Comparison of ENCODE assay signal across 8 mouse cellular contexts in the genomic region with DNA sequence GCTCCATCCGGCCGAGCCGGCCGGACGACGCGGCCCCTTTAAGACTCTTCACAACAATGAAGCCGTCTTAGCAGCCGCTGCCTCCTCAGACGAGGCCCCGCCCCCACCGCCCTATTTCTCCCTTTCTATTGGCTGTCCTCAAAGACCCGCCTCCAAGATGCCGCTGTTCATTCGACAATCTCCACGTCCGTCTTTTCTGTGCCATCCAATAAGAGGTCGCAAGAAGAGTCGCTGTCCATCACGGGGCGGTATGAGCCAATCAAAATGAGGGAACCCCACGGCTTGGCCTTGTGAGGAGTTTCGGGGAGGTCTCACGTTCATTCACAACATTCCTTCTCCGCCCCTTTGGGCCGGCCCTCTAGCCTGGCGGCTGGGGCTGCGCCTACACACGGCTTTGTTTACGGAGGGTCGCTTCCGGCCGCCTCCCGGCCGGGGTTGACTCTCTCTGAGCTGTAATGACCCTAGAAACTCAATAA. TPM values are rescaled to one million over a fixed set of nuclear protein-coding genes. Genes with fewer than 3 reads are reported as not detected.
DNase-seq lines count a peak whose midpoint lies in the region; ATAC-seq and TF ChIP-seq lines count a peak whose summit lies in the region.

Gene Zswim4, minus strand, starts transcription at position 58 of the 476 bp plus-strand sequence.

- no peaks in the 10 kb centered on the region for H3K9me3 ChIP-seq in embryonic facial prominence, embryonic 13.5 days
- H3K9me3 ChIP-seq in limb, embryonic 12.5 days: no peaks in the 10 kb centered on the region
- H3K9me3 ChIP-seq in midbrain, embryonic 15.5 days: no peaks in the 10 kb centered on the region

- peaks cover 29% of the 10 kb centered on the region for H3K36me3 ChIP-seq in embryonic facial prominence, embryonic 13.5 days
- no peaks in the 10 kb centered on the region for H3K36me3 ChIP-seq in kidney, adult 2 months (ENCODE audit: control insufficient read depth, insufficient read depth, low read length)
- H3K36me3 ChIP-seq in limb, embryonic 12.5 days: peaks cover 29% of the 10 kb centered on the region
- peaks cover under 1% of the 10 kb centered on the region; the same call in 1 of the 2 replicates for H3K36me3 ChIP-seq in midbrain, embryonic 15.5 days (replicated peaks)
- no peaks in the 10 kb centered on the region for H3K36me3 ChIP-seq in spleen, adult 2 months (ENCODE audit: control insufficient read depth, insufficient read depth, low read length)

- no peak for TF ChIP-seq POLR2A in kidney, adult 2 months (IDR thresholded peaks at IDR 0.05; ENCODE audit: low read depth, low read length)
- peak; percentile 25; the same call in 1 of the 2 replicates for TF ChIP-seq POLR2A in spleen, adult 2 months (IDR thresholded peaks at IDR 0.05; ENCODE audit: low read depth, low read length)

- H3K9ac ChIP-seq in embryonic facial prominence, embryonic 13.5 days: peak within 1 kb of the TSS; percentile 98
- peak within 1 kb of the TSS; percentile 95 for H3K9ac ChIP-seq in limb, embryonic 12.5 days (replicated peaks)
- peak within 1 kb of the TSS; percentile 99 for H3K9ac ChIP-seq in midbrain, embryonic 15.5 days

- no peaks in the 10 kb centered on the region for H3K27me3 ChIP-seq in embryonic facial prominence, embryonic 13.5 days
- no peaks in the 10 kb centered on the region for H3K27me3 ChIP-seq in kidney, adult 2 months (replicated peaks; ENCODE audit: control insufficient read depth, insufficient read depth, low read length)
- H3K27me3 ChIP-seq in limb, embryonic 12.5 days: no peaks in the 10 kb centered on the region
- H3K27me3 ChIP-seq in midbrain, embryonic 15.5 days (replicated peaks): no peaks in the 10 kb centered on the region
- H3K27me3 ChIP-seq in spleen, adult 2 months (ENCODE audit: control insufficient read depth, insufficient read depth, low read length): no peaks in the 10 kb centered on the region

- DNase-seq in 3134 (ENCODE audit: extremely low read depth, insufficient read length, low spot score): peak; percentile 97
- peak; percentile 94 to 96 for DNase-seq in adrenal gland, postnatal 36 days
- DNase-seq in heart, adult 18-20 months: peak; percentile 99 to 100
- DNase-seq in kidney, adult 2 months: peak; percentile 100
- DNase-seq in spleen, adult 2 months (ENCODE audit: low read depth in 1 of 2, low spot score in 2 of 2): peak; percentile 90 to 98

- TF ChIP-seq CTCF in kidney, adult 2 months (conservative IDR thresholded peaks at IDR 0.05; ENCODE audit: insufficient read depth, insufficient read length, low read depth, low read length): no peak
- no peak for TF ChIP-seq CTCF in spleen, adult 2 months (IDR thresholded peaks at IDR 0.05; ENCODE audit: extremely low read depth, insufficient read depth, insufficient read length, insufficient replicate concordance)

- H3K4me3 ChIP-seq in embryonic facial prominence, embryonic 13.5 days: peak within 1 kb of the TSS; percentile 91
- H3K4me3 ChIP-seq in kidney, adult 2 months (ENCODE audit: insufficient read depth, low read depth, low read length): peak within 1 kb of the TSS; percentile 90
- H3K4me3 ChIP-seq in limb, embryonic 12.5 days (replicated peaks): peak within 1 kb of the TSS; percentile 96
- peak within 1 kb of the TSS; percentile 95 for H3K4me3 ChIP-seq in midbrain, embryonic 15.5 days
- peak within 1 kb of the TSS; percentile 65 for H3K4me3 ChIP-seq in spleen, adult 2 months (ENCODE audit: extremely low read depth, insufficient read depth, insufficient read length)

- 0% methylated on average over 35 of the region's 35 CpGs for WGBS in embryonic facial prominence, embryonic 13.5 days
- WGBS in kidney, adult 2 months: under 1% methylated on average over 35 of the region's 35 CpGs
- under 1% methylated on average over 35 of the region's 35 CpGs for WGBS in limb, embryonic 12.5 days
- under 1% methylated on average over 35 of the region's 35 CpGs for WGBS in midbrain, embryonic 15.5 days
- under 1% methylated on average over 35 of the region's 35 CpGs for WGBS in spleen, adult 2 months

- peak within 1 kb of the TSS; percentile 87 for H3K4me2 ChIP-seq in embryonic facial prominence, embryonic 13.5 days
- peak within 1 kb of the TSS; percentile 91 for H3K4me2 ChIP-seq in limb, embryonic 12.5 days
- H3K4me2 ChIP-seq in midbrain, embryonic 15.5 days: peak within 1 kb of the TSS; percentile 88

- H3K27ac ChIP-seq in embryonic facial prominence, embryonic 13.5 days: peak within 1 kb of the TSS; percentile 92
- peak within 1 kb of the TSS; percentile 76 for H3K27ac ChIP-seq in kidney, adult 2 months (ENCODE audit: insufficient read depth, low read depth, low read length)
- H3K27ac ChIP-seq in limb, embryonic 12.5 days: peak within 1 kb of the TSS; percentile 90
- H3K27ac ChIP-seq in midbrain, embryonic 15.5 days: peak within 1 kb of the TSS; percentile 82
- H3K27ac ChIP-seq in spleen, adult 2 months (ENCODE audit: insufficient read depth, low read length): peak within 1 kb of the TSS; percentile 60

- ATAC-seq in embryonic facial prominence, embryonic 13.5 days (ENCODE audit: insufficient number of reproducible peaks, insufficient read depth, low FRiP score, low TSS enrichment, low read depth): peak; percentile 98
- ATAC-seq in limb, embryonic 12.5 days (ENCODE audit: insufficient number of reproducible peaks, insufficient read depth, low FRiP score, low TSS enrichment, low read depth): peak; percentile 99
- peak; percentile 98 for ATAC-seq in midbrain, embryonic 15.5 days (replicated peaks)

- peaks cover 30% of the 10 kb centered on the region for H3K4me1 ChIP-seq in embryonic facial prominence, embryonic 13.5 days
- H3K4me1 ChIP-seq in kidney, adult 2 months (ENCODE audit: control insufficient read depth, insufficient read depth, low read length): peaks cover 10% of the 10 kb centered on the region; the same call in 1 of the 2 replicates
- H3K4me1 ChIP-seq in limb, embryonic 12.5 days (replicated peaks): peaks cover 22% of the 10 kb centered on the region
- H3K4me1 ChIP-seq in midbrain, embryonic 15.5 days: peaks cover 39% of the 10 kb centered on the region
- peaks cover 2% of the 10 kb centered on the region; the same call in 1 of the 2 replicates for H3K4me1 ChIP-seq in spleen, adult 2 months (ENCODE audit: control insufficient read depth, insufficient read depth, insufficient read length)

RNA-seq across cellular contexts. Expression of gene Zswim4, which starts in this region (rescaled TPM):
- 10 to 100 TPM; 40.1 to 47.6 TPM for total RNA-seq in adrenal gland, postnatal 36 days (2021)
- polyA plus RNA-seq in embryonic facial prominence, embryonic 13.5 days (2015; fragmentation: Nextera tagmentation; extraction: Ambion mirVana): 19.6 and 22.6 TPM in 2 replicates
- 1 to 10 TPM; 6.4 to 6.6 TPM for total RNA-seq in heart, adult 18-20 months (2021)
- 9.2 and 10.0 TPM in 2 replicates for polyA plus RNA-seq in kidney, adult 2 months (2012; rRNA removed)
- 33.1 and 34.3 TPM in 2 replicates for polyA plus RNA-seq in limb, embryonic 12.5 days (2016; fragmentation: Nextera tagmentation; extraction: Ambion mirVana)
- polyA plus RNA-seq in midbrain, embryonic 15.5 days (2015; fragmentation: Nextera tagmentation; extraction: Ambion mirVana): 33.2 and 33.3 TPM in 2 replicates
- polyA plus RNA-seq in spleen, adult 2 months (2012; rRNA removed): 11.3 and 17.5 TPM in 2 replicates

Comparison
In these comparisons a context has a peak if more than half of its experiments do, and no peak if none do; other contexts are left out.
1. Peak in every context shown above with its lines: DNase-seq, ATAC-seq, H3K4me3 ChIP-seq and H3K27ac ChIP-seq.
2. RNA of gene Zswim4 (total RNA-seq): 40.1 to 47.6 TPM in adrenal gland, postnatal 36 days; 6.4 to 6.6 TPM in heart, adult 18-20 months; every median in the first group is over 4 times any median in the second.